Mouse (Mus musculus) right cerebral cortex, adult 18-20 months (tissue): ENCODE results near the gene Slc46a2.

Experiments
- DNase-seq: peaks from one replicate; pipeline ENCODE4 v3.0.0; 2022; ENCODE audit warnings: mixed read lengths

The Slc46a2 gene

DNA sequence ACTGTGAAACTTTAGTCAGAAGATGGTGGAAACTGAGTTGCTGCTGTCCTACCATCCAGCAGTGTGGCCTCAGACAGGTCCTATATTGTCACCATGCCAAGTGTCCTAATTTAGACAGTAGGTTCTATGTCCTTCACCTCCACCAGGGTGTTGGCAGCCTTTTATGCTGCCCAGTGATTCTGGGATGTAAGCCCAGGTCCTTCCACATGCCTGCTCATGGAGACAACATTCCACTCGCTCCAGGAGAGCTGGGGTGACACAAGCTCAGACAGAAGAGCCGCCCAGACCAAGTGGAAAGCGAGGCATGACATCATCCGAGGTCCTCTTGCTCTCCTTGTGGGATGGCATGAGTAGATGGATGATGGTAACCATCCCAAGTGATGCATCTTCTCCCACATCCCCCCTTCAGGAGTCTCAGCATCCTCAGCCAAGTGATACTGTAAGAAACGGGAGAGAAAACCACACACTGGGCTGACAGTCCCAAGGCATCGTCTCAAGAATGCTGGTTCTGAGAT lies 24.7 kb downstream of the Slc46a2 start:
- no peak for DNase-seq

DNA sequence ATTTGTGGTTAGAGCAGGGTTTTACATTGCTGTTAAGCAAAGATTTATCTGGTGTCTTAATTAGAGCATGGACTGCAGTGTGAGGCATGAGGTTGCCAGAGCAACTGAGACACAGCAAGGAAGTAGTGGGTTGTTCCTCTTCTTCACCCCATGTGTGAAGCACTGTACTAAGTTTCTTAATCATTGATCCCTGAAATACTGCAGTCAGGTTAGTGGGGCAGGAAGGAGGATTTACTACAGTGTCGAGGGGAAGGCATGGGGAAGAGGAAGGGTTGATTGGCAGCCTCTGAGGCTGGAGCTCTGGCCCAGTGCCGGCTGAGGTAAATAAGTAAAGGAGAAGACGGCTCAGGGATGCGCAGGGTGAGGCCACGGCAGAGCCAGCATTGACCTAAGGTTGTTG lies 26.8 kb downstream of the Slc46a2 start:
- no peak for DNase-seq

DNA sequence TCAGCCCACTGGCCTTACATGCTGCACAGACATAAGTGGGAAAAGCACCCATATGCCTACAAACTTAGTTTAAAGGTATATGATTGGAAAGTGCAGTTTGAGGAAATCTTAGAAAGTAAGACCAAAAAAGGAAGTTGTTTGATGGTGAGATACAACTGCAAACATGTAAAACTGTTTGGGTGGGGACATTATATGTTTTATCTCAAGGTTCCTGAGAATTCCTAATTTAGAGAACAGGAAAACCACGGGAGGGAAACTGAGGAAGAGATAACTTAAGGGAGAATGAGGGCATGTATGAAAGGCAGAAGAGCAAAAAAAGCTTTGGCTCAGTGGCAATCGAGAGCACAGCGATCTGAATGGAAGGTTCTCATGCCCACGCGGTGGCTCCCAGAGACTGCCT lies 27.8 kb downstream of the Slc46a2 start:
- DNase-seq, result no peak

DNA sequence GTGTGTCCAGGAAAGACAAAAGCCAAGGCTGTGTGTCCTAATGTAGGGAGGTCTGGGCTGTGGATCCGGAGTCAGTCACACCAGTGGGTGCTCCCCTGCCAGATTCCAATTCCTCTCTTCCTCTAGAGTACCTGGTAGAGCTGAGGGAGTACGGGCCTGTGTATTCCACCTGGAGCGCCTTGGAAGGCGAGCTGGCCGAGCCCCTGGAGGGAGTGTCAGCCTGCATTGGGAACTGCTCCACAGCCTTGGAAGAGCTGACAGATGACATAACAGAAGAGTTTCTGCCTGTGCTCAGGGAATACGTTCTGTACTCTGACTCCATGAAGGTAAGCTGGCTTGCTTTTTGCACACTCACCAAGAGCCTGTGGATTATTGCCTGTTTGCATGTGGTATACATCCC lies 28.6 kb downstream of the Slc46a2 start:
- no peak for DNase-seq

DNA sequence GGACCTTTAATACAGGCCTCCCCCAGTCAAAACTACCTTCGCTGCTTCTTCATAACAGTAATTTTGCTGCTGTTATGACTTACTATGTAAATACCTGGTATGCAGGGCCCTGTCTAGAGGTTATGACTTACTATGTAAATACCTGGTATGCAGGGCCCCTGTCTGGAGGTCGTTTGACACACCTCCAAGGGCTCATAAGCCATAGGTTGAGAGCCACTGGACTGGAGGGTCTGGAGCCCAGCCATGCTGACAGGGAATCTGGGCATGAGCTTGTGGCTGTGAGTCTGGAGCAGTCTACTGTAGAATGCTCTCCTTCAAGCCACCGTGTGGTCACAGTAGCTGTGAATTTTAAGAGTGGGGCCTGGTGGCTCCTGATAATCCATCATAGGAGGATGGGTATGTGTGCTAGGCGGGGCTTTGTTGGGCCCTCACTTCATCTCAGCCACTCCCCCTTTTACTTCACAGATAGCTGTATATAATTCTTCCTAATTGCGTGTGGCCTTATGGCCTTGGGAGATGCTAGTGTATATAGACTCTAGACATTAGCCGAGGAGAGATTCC lies 30.6 kb downstream of the Slc46a2 start:
- DNase-seq, result no peak

DNA sequence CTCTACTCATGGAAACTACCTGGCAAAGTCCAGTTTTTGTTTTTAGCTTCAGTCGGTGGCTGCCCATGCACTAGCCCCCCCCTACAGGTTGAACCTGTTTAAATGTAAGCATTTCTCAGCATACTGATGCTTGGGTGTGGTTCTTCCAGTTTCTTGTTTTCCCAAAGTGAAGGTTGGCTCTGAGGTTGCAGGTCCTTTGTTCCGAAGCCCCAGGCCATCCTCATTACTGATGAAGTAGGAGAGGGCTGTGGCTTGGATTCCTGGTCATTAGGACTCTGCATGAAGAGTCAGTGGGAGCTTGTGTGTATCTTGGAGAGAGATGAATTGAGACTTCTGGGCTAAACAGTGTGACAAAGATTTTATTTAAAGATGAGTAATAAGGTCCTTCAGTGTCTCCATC lies 33.6 kb downstream of the Slc46a2 start:
- no peak for DNase-seq

DNA sequence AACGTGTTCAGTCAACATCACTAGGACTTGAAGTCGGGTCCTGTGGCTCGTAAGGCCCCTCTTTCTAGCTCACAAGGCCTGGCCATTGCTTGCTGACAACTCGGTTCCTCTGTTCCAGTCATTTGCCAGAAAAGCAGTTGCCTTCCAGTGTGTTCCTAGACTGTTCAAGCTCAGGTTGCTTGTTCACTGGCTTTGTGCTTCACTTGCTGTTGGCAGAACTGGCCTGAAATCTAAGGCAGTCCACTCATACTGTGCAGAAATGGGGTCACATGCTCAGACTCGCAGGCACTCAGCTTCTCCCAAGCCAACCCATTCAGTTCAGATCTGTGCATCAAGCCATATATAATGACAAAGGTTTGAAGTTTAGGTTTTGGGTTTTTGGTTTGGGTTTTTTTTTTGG lies 34.1 kb downstream of the Slc46a2 start:
- no peak for DNase-seq

DNA sequence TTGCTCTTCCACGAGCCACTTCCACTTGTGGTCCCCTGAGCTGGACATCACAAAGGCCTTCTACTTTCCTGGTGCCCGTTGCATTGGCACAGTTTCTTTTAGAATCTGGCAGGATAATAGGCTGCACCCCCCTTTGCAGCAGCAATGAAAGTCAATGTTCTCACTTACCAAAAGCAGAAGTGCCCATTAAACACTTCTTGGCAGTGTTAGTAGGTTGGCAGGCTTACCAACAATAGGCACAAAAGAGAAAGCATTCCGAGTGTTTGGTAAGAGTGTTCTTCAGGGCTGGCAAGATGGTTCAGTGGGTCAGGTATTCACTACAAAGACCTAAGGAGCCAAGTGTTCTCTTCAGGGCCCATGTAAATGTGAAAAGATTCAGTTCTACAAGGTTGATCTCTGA lies 35.4 kb downstream of the Slc46a2 start:
- DNase-seq, result no peak

DNA sequence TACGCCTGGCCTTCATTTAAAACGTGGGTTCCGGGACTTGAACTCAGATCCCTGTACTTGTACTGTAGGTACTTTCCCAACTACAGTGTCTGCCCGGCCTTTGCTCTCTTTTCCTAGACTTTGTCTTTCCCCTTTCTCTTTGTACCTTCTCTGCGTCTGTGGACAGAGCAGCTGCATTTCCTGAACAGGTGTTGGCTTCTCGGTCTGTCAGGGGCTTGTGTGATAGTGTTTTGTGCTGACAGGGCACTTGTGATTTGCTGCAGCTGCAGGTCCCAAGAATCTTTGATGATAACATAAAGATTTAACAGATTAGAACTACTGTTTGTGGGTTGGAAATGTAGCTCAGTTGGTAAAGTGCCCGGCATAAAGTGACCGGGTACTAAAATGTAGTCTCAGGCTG lies 36.3 kb downstream of the Slc46a2 start:
- DNase-seq, result no peak

DNA sequence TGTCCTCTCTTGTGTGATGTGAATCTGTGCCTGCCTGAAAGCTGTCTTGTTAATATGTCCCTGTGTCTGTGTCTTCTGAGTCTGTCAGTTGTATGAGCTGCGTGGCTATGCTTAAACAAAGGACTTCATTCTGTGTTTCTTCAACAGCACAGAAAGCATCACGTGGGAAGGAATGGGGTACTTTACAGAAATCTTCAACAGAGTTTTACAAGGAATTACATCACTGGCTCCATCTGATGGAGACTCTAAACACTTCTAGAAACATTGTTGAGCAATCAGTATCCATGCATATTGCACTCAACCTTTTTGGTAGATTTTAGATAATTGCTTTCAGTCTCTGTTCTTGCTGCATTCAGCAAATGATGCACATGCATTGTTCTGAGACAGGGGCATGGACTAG lies 37.8 kb downstream of the Slc46a2 start:
- no peak for DNase-seq

DNA sequence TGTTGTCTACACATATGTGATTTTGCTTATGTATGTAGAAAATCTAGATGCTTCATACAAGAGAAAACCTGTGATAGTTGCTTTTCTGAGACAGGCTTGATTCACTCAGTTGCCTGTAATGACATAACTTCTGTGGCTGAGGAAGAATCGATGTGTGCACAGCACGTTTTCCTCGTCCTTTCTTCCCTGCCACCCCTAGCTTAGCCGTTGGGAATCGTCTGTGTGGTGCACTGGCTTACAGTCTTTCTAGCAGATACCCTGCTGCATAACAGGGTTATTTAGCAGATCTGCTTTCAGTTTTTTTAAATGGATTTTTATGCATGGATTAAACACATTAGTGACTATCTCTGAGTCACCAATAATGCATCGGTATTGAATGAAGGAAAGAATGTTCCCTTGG lies 38.3 kb downstream of the Slc46a2 start:
- DNase-seq, result no peak

DNA sequence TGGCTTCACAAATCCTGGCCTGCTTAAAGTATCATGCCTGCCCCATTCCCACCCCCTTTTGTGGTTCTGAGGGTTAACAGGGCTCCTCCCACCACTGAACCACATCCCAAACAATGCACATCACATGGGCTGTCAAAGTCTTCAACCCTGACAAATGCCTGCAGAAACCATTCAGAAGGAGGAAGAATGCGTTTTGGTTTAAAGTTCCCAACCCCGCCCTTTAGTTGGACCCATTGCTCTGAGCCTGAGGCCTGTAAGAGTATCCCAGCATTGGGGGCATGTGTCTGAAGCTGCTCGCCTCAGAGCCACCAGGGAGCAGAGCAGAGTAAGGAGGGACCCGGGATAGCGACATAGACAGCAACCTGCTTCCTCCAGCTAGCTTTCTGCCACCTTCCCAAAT lies 41.0 kb downstream of the Slc46a2 start:
- no peak for DNase-seq

DNA sequence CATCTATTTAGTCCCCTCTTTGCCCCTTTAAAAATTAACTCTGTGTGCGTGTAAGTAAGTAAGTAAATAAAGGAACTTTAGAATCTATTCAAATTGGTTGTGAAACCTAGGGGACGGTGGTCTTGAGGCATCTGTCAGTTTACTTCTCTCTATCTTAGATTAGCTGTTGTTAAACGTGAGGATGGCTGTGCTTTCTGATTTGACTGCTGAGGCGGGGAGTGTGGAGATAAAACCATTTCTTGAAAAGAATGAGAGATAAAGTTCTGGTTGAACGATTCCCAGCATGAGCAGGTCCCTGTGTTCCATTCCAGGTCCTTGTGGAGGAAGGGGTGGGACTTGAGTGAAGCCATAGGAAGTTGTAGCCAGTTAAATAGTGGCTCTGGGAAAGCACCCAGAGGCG lies 41.6 kb downstream of the Slc46a2 start:
- no peak for DNase-seq

DNA sequence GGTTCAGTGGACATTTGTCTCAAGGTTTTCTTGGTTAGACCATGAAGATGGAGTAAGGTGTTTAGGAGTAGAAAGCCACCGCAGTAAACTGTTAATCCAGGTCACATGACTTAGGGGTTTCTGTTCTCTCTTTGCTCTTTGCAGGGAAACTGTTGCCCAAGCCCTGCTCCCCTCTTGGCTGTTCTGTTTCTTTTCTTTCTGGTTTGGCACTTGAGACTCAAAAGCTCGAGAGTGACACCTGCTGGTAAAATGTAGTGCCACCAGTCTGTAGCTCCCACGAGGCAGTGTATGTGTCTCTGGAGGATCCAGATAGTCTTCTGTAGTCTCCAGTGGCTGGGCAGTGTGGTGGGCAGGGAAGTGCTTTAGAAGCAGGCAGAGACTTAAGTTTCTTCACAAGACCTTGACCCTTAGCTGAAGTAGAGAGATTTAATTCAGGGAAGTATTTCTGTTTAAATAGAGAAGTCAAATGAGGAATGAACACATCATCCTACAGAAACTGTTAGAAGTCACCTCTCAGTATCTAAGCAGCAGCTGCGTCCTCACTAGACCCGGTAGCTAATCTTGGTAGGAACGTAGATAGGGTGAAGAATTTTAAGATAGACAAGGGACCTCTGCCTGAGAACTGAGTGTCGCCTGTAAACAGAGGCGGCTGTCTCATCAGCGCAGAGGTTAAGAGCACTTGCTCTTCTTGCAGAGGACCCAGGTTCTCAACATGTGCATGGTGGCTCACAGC lies 43.8 kb downstream of the Slc46a2 start:
- DNase-seq, result peak; percentile 87

DNA sequence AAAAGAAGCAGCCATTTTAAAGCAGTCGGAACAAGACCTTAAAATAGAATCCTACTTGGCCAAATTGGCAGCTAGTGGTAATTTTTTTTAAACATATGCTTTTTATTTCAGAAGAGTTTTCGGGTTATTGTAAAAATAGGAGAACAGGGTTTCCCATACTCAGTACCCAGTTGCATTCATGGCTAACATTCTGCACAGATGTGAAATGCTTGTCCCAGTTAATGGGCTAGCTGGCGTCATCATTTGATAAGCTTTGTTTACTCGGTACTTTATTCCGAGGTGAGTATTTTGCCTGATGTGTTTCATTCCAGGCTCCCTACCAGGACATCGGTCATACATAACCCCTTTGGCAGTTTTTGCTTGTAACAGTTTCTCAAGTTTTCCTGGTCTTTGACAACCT lies 44.4 kb downstream of the Slc46a2 start:
- DNase-seq, result no peak

DNA sequence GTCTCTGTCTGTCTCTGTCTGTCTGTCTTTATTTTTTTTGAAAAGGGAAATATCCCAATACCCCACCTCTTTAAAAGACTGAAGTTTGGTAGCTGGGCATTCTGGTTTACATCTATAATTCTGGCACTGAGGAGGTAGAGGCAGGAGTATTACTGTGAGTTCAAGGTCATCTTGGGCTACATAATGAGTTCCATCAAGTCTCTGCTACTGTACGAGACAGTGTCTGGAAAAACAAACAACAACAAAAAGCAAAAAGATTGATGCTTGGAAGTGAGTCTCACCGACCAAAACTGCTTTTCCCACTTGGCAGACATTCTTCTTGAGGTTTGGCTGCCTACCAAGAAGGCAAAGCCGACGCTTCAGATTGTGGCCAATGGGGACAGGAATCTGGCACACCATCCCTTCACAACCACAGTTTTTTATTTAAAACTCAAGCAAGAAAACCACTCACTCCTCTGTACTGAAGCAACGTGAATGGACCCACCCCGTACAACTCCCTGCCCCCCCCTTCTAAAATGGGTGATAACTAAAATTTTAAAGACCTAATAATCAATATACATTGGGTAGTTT lies 45.3 kb downstream of the Slc46a2 start:
- DNase-seq, result peak; percentile 55

DNA sequence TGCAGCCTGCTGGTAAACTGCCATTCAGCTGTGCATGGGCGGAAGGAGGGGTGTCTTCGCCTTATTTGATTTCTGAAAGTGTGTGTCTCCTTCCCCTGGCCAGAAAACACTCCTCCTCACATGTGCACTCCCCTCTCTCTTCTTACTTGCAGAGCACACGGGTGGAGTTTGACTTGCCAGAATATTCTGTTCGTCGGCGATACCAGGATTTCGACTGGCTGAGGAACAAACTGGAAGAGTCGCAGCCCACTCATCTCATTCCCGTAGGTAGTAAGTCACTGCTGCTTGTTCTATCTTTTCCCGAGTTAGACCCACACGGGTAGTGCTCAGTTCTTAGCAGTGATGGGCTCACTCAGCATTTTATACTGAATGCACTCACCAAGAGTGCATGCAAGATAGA lies 46.8 kb downstream of the Slc46a2 start:
- peak; percentile 76 for DNase-seq

DNA sequence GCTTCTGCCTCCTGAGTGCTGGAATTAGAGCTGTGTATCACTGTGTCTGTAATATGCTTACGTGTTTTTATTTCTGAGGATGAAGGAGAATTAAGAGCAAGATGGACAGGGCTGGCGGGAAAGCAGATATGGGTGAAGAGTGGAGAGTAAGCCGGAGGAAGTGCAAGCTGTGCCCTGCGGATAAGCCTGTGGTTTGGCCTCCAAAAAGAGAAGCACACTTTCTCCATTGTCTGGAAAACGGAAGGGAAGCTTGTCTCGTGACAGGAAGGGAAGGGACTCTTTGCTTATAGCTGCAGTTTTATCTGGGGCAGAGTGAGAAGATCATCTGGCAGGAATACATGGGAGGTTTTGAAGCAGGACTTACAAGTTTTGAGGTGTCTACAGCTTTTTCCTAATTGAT lies 51.0 kb downstream of the Slc46a2 start:
- DNase-seq, result no peak

DNA sequence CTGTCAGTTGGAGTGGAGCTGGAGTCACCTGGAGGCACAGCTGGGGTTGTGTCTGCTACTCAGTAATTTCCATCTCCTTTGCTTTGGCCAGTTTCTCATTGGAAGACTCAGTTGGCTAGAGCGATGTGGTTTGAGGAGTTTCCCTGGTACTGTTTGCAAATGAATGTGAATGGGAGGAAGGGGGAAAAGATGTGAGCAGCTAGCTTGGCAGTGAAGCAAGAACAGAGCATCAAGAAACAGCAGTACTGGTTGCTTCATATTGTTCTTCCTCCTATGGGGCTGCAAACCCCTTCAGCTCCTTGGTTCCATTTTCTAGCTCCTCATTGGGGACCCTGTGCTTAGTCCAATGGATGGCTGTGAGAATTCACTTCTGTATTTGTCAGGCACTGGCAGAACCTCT lies 52.5 kb downstream of the Slc46a2 start:
- DNase-seq, result no peak

DNA sequence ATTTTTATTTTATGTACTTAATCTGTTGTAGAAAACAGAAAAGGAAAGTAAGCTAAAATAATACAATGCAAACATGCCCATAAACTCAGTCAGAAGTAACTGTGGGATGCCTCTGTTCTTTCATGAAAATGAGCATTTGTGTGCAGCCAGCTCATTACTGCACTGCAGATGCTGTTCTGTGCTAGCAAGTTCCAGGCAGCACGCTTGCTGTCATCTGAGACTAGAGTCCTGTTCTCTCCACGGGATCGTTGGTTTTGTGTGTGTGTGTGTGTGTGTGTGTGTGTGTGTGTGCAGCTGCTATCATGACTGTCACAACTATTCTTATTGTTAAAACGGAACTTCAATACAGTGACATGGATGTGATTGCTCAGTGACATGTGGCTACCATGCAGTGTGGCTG lies 53.0 kb downstream of the Slc46a2 start:
- no peak for DNase-seq

DNA sequence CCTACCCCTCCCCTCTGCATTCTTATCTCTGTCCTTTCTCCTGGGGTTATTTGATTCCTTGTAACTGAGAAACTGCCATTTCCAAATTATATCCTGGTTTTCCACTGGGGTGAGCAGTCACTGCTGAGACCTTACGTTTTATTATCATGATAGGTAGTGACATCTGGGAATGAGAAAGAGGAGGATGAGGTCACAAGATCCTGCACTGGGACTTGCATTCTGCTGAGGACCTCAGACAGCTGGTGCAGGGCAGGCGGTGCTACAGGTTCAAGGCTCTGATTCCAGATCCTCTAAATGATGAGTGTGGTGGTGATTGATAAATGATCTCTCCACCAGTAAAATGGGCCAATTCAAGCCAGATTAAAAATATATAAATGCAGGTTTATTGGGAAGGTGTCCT lies 54.4 kb downstream of the Slc46a2 start:
- DNase-seq, result no peak

DNA sequence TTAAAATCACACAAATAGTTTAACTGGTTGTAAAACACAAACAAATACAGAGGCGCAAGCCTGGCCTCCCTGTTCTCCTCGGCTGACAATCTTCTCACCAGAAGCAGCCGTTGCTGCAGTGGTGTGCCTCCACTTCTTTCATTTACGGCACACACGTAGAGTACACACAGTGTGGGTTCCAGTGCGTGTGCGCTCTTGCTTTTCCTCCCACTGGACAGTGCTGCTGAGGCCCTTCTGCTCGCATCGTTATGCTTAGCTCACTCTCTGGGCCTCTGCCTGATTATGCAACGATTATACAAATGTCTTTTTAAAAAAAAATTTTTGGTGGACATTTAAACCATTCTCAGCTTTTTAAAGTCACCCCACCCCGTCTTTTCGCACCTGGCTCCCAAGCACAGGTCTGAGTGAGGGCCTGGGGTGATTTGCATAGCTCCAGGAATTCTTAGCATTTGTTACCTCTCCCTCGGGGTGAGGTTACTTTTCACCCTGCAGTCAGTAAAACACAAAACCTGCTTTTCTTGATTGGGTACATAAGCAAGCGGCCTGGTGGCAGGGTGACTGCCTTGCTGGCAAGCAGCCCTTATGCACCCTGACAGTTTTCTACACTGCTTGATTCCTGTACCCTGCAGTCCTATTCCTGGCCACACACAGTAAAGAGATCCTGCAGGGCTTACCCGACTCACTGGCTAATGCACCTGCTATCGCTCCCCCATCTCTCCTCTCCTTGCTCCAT lies 55.0 kb downstream of the Slc46a2 start:
- DNase-seq, result peak; percentile 48
